Comparison of ENCODE assay signal across 19 mouse cellular contexts in the genomic region with DNA sequence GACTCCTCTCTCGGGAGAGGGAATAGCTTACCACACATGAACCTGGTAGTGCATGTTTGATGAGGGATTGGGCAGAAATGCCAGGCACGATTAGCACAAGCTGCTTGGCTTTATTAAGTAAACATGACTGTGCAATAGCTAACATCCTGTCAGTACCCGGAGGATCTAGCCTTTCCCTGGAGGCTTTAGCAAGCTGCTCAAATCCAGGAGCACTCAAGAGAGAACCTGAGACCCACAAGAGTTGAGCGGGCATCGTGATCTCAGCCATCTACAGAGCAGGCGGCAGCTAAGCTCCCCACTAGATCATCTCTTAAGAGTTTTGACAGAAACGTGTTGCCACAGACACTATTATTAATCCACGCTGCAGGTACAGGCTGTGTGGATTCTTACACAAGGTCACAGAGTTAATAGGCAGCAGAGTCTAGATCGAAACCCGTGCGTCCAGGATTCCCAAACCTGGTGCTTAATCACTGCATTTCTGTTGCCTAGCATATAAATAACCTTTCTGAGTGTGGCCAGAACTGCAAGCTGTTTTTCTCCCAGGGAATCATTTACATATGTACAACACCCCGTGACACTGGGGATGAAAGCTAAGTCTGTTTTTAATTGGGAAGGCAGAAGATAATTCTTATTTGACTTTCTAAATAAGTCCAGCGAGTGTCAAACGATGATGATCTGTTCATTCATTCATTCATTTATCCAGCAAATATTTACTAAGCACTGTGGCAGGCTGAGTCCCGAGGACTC.
DNase-seq lines count a peak whose midpoint lies in the region; ATAC-seq and TF ChIP-seq lines count a peak whose summit lies in the region.
"Had no signal": no experiment of that assay in that cellular context is flagged by ENCODE, and none has a peak within 500 bp of the region (broad histone marks: within the 10 kb centered on the region; RNA-seq: fewer than 3 reads in every experiment).

No protein-coding gene starts in this region.

- ATAC-seq in hindbrain, postnatal 0 days = peak; percentile 36; the same call in 1 of the 2 replicates
- ATAC-seq in midbrain, embryonic 11.5 days (ENCODE audit: low FRiP score) = peak; percentile 55; the same call in 1 of the 2 replicates
- ATAC-seq in forebrain, postnatal 0 days = no peak
- no peak for ATAC-seq in midbrain, embryonic 16.5 days
- ATAC-seq: intestine, embryonic 16.5 days had no signal

- WGBS in hindbrain, postnatal 0 days = 38% methylated on average over 15 of the region's 15 CpGs
- WGBS in hindbrain, embryonic 10.5 days = 75% methylated on average over 15 of the region's 15 CpGs
- 69% methylated on average over 15 of the region's 15 CpGs for WGBS in midbrain, embryonic 11.5 days
- WGBS in midbrain, embryonic 10.5 days = 79% methylated on average over 15 of the region's 15 CpGs
- 44% methylated on average over 15 of the region's 15 CpGs for WGBS in forebrain, postnatal 0 days
- WGBS in midbrain, embryonic 16.5 days = 36% methylated on average over 15 of the region's 15 CpGs

- no peak overlapping the region for H3K4me3 ChIP-seq in hindbrain, postnatal 0 days (ENCODE audit: low read length)
- H3K4me3 ChIP-seq in hindbrain, embryonic 10.5 days = no peak overlapping the region
- no peak overlapping the region for H3K4me3 ChIP-seq in midbrain, embryonic 11.5 days (ENCODE audit: low read depth, low read length)
- H3K4me3 ChIP-seq in midbrain, embryonic 10.5 days = no peak overlapping the region
- no peak overlapping the region for H3K4me3 ChIP-seq in forebrain, postnatal 0 days (ENCODE audit: low read depth, low read length)
- no peak overlapping the region for H3K4me3 ChIP-seq in midbrain, embryonic 16.5 days (ENCODE audit: low read depth, low read length)
- H3K4me3 ChIP-seq: embryonic facial prominence, embryonic 12.5 days; heart, embryonic 15.5 days; limb, embryonic 15.5 days had no signal

- H3K9ac ChIP-seq in hindbrain, postnatal 0 days (replicated peaks; ENCODE audit: low read length) = no peak overlapping the region
- no peak overlapping the region for H3K9ac ChIP-seq in midbrain, embryonic 11.5 days (ENCODE audit: low read length)
- no peak overlapping the region for H3K9ac ChIP-seq in forebrain, postnatal 0 days
- H3K9ac ChIP-seq in midbrain, embryonic 16.5 days (ENCODE audit: low read depth, low read length) = no peak overlapping the region; the same call in 1 of the 2 replicates
- H3K9ac ChIP-seq: embryonic facial prominence, embryonic 12.5 days; heart, embryonic 15.5 days; hindbrain, embryonic 14.5 days; limb, embryonic 15.5 days had no signal

- TF ChIP-seq CTCF in hindbrain, postnatal 0 days (IDR thresholded peaks at IDR 0.05; ENCODE audit: low read depth) = no peak
- TF ChIP-seq CTCF in forebrain, postnatal 0 days (IDR thresholded peaks at IDR 0.05; ENCODE audit: low read depth) = no peak

- H3K4me2 ChIP-seq in hindbrain, postnatal 0 days (ENCODE audit: low read depth, low read length) = no peak overlapping the region
- no peak overlapping the region for H3K4me2 ChIP-seq in midbrain, embryonic 11.5 days
- no peak overlapping the region for H3K4me2 ChIP-seq in forebrain, postnatal 0 days (ENCODE audit: low read depth)
- no peak overlapping the region for H3K4me2 ChIP-seq in midbrain, embryonic 16.5 days (ENCODE audit: low read length)
- H3K4me2 ChIP-seq: embryonic facial prominence, embryonic 12.5 days; heart, embryonic 15.5 days; hindbrain, embryonic 14.5 days; limb, embryonic 15.5 days had no signal

- H3K9me3 ChIP-seq in hindbrain, postnatal 0 days (ENCODE audit: low read length) = no peaks in the 10 kb centered on the region
- no peaks in the 10 kb centered on the region for H3K9me3 ChIP-seq in hindbrain, embryonic 10.5 days
- H3K9me3 ChIP-seq in midbrain, embryonic 11.5 days (ENCODE audit: control insufficient read depth, low read length) = no peaks in the 10 kb centered on the region
- no peaks in the 10 kb centered on the region for H3K9me3 ChIP-seq in midbrain, embryonic 10.5 days (replicated peaks)
- no peaks in the 10 kb centered on the region for H3K9me3 ChIP-seq in forebrain, postnatal 0 days (ENCODE audit: low read length)
- H3K9me3 ChIP-seq in midbrain, embryonic 16.5 days (replicated peaks; ENCODE audit: control insufficient read depth, low read length, poor library complexity, severe bottlenecking) = no peaks in the 10 kb centered on the region
- H3K9me3 ChIP-seq: embryonic facial prominence, embryonic 12.5 days; heart, embryonic 15.5 days; limb, embryonic 15.5 days had no signal

- H3K36me3 ChIP-seq in hindbrain, postnatal 0 days (ENCODE audit: insufficient read depth, low read length) = no peaks in the 10 kb centered on the region
- H3K36me3 ChIP-seq in hindbrain, embryonic 10.5 days = no peaks in the 10 kb centered on the region
- no peaks in the 10 kb centered on the region for H3K36me3 ChIP-seq in midbrain, embryonic 11.5 days (ENCODE audit: control insufficient read depth, insufficient read depth, low read length)
- no peaks in the 10 kb centered on the region for H3K36me3 ChIP-seq in midbrain, embryonic 10.5 days
- peaks cover 3% of the 10 kb centered on the region; the same call in 1 of the 2 replicates for H3K36me3 ChIP-seq in forebrain, postnatal 0 days (ENCODE audit: insufficient read depth)
- peaks cover 11% of the 10 kb centered on the region for H3K36me3 ChIP-seq in midbrain, embryonic 16.5 days (ENCODE audit: control insufficient read depth, insufficient read depth, low read length)
- H3K36me3 ChIP-seq: embryonic facial prominence, embryonic 12.5 days; heart, embryonic 15.5 days; limb, embryonic 15.5 days had no signal

- H3K4me1 ChIP-seq in hindbrain, postnatal 0 days (ENCODE audit: insufficient read depth, low read length) = peaks cover 20% of the 10 kb centered on the region
- H3K4me1 ChIP-seq in hindbrain, embryonic 10.5 days (replicated peaks) = peaks cover 21% of the 10 kb centered on the region
- peaks cover 5% of the 10 kb centered on the region; the same call in 1 of the 2 replicates for H3K4me1 ChIP-seq in midbrain, embryonic 11.5 days (ENCODE audit: control insufficient read depth, insufficient read depth, low read length)
- H3K4me1 ChIP-seq in midbrain, embryonic 10.5 days = peaks cover 17% of the 10 kb centered on the region; the same call in 1 of the 2 replicates
- H3K4me1 ChIP-seq in forebrain, postnatal 0 days (ENCODE audit: insufficient read depth) = peaks cover 12% of the 10 kb centered on the region
- H3K4me1 ChIP-seq in midbrain, embryonic 16.5 days (ENCODE audit: control insufficient read depth, insufficient read depth, low read length) = peaks cover 17% of the 10 kb centered on the region
- H3K4me1 ChIP-seq: limb, embryonic 15.5 days had no signal

- H3K27ac ChIP-seq in hindbrain, postnatal 0 days = peak overlapping the region; percentile 58
- H3K27ac ChIP-seq in hindbrain, embryonic 10.5 days = no peak overlapping the region
- no peak overlapping the region for H3K27ac ChIP-seq in midbrain, embryonic 11.5 days (ENCODE audit: low read depth, low read length)
- H3K27ac ChIP-seq in midbrain, embryonic 10.5 days (replicated peaks) = no peak overlapping the region
- H3K27ac ChIP-seq in forebrain, postnatal 0 days (ENCODE audit: low read depth, low read length) = peak overlapping the region; percentile 23; the same call in 1 of the 2 replicates
- peak overlapping the region; percentile 34; the same call in 1 of the 2 replicates for H3K27ac ChIP-seq in midbrain, embryonic 16.5 days (ENCODE audit: low read length)
- H3K27ac ChIP-seq: embryonic facial prominence, embryonic 12.5 days; heart, embryonic 15.5 days; hindbrain, embryonic 14.5 days; limb, embryonic 15.5 days had no signal

- no peaks in the 10 kb centered on the region for H3K27me3 ChIP-seq in hindbrain, postnatal 0 days (ENCODE audit: insufficient read depth, low read length)
- H3K27me3 ChIP-seq in hindbrain, embryonic 10.5 days (ENCODE audit: insufficient read depth, poor library complexity, severe bottlenecking) = no peaks in the 10 kb centered on the region
- no peaks in the 10 kb centered on the region for H3K27me3 ChIP-seq in midbrain, embryonic 11.5 days (ENCODE audit: control insufficient read depth, insufficient read depth, low read length)
- H3K27me3 ChIP-seq in midbrain, embryonic 10.5 days (ENCODE audit: low read depth, poor library complexity, severe bottlenecking) = no peaks in the 10 kb centered on the region
- H3K27me3 ChIP-seq in forebrain, postnatal 0 days (ENCODE audit: insufficient read depth, low read length) = no peaks in the 10 kb centered on the region
- no peaks in the 10 kb centered on the region for H3K27me3 ChIP-seq in midbrain, embryonic 16.5 days (ENCODE audit: control insufficient read depth, insufficient read depth, low read depth, low read length)
- H3K27me3 ChIP-seq: embryonic facial prominence, embryonic 12.5 days; heart, embryonic 15.5 days had no signal

- peak; percentile 48 for DNase-seq in hindbrain, postnatal 0 days (ENCODE audit: low spot score)
- no peak for DNase-seq in hindbrain, embryonic 10.5 days (ENCODE audit: low spot score)
- no peak for DNase-seq in midbrain, embryonic 11.5 days (ENCODE audit: low spot score, missing footprints)
- no peak for DNase-seq in midbrain, embryonic 10.5 days (ENCODE audit: low spot score)
- DNase-seq in forebrain, postnatal 0 days = no peak
- DNase-seq in kidney, adult 18-20 months = no peak
- DNase-seq: adrenal gland, adult 2 months; cerebellum, adult 9-11 months; gastrocnemius, postnatal 36 days; right cerebral cortex, postnatal 14 days; spleen, adult 18-20 months; thymus, adult 18-20 months; thymus, postnatal 4 days had no signal

Comparison
In these comparisons a context has a peak if more than half of its experiments do, and no peak if none do; other contexts are left out.
1. ATAC-seq: peak in hindbrain, postnatal 0 days (single experiment) and midbrain, embryonic 11.5 days (single experiment); none in forebrain, postnatal 0 days (single experiment) and midbrain, embryonic 16.5 days (single experiment).
2. H3K27ac ChIP-seq: peak in hindbrain, postnatal 0 days (single experiment), forebrain, postnatal 0 days (single experiment) and midbrain, embryonic 16.5 days (single experiment); none in hindbrain, embryonic 10.5 days (single experiment), midbrain, embryonic 11.5 days (single experiment) and midbrain, embryonic 10.5 days (single experiment).